Mouse (Mus musculus) layer of hippocampus, adult 9-11 months (tissue): ENCODE results near the gene Ubn1.

Experiments used
- DNase-seq: peaks from one replicate; pipeline ENCODE4 v3.0.0; 2022

Gene Ubn1

DNA sequence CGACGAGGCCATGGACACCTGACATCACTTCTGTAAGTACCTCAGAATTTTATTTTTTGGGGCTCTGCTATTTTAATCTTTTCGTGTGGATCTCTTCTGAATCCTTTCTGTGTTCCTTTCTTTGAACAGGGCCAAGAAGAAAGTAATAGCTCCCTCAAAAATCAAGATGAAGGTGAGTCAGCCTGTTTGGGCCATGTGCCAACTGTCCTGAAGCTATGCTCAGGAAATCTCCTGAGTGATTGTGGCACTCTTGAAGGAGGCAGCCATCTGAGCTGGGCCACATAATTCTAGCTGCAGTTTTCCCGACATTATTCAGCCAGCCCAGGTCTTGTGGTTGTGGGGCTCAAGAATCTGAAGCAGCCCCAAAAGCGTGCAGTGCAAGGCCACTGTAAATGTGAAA, 24.5 kb downstream of the Ubn1 start:
- no peak for DNase-seq

DNA sequence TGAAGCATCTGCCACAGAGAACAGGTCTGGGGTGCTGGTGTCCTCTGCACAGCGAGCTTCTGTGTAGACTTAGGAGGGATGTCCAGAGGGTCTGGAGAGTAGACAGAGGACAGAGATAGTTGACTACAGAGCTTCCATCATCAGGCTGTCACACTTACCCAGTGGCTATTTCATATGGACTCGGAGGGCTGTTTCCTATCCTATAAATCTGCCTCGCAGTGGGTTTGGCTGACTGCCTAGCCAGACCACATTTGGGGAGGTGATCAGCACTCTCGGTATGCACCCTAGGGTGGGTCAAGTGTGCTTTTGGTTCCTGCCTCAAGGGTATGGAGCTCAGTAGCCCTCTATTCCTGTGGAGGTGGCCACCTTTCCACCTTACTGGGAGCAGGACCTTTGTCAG, 35.3 kb downstream of the Ubn1 start:
- no peak for DNase-seq

DNA sequence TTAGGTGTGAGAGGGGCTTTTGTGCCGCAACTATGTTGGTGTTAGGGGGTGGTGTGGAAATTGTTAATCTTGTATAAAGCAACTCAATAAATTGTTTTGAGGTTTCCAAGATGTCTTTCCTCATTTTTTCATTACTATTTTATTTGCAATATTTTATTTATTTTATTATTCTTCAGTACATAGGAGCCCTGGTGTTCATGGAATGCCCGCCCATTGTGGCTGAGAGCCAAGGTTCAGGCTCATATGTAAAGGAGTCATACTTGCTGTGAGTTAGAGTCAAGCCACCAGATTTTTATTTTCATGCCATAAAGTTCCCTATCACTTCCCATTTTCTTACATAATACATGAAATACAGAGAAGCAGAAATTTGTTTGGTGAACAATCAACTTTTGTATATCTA, 36.3 kb downstream of the Ubn1 start:
- DNase-seq: no peak

DNA sequence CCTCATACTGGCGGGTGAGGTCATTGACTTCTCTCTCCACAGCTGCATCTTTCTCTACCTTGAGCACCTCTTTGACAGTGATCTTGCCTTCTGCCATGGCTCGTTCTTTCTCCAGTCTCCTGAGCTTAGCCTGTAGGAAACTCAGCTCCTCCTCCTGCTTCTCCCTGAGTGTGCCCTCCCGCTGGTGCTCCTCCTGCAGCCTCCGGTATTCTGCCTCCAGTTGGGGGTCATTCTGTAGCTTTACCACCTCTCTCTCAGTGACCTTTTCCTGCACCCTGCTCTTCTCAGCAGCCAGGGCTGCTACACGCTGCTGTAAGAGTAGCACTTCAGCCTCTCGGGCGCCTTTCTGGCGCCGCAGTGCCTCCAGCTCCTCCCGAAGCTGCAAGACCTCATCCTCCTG, 39.2 kb downstream of the Ubn1 start:
- no peak for DNase-seq

DNA sequence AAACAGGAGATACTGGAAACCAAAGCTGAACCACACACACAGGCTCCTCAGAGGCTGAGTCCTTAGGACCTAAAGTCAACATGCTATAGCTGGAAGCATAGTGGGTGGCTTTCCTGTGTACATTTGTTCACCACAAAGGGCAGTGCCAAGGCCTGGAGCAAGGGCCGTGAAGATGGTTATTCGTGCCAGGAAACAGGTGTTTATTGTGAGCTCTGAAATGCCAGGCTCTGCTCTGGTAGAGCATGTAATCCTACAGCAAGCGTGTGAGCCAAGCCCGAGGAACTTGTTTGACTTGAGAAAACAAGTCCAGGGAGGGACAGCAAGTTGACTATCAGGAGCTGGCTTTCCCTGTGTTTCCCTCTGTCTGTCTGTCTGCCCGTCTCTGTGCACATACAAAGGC, 43.4 kb downstream of the Ubn1 start:
- no peak for DNase-seq

DNA sequence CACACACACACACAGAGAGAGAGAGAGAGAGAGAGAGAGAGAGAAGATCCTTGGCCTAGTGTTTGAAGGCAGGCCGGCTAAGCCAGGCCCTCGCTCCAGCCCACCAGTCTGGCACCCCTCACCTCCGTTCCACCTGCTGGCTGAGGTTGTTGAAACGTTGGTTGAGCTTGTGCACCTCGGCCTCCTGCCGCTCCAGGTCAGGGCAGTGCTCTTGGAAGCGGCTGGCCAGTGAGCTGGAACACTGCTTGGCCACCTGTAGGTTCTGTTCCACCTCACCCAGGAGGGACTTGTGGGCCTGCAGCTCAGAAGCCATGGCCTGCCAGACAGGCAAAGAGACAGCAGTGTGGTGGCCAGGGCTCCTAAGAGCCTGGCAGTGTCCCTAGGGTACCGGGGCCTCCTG, 46.6 kb downstream of the Ubn1 start:
- no peak for DNase-seq

DNA sequence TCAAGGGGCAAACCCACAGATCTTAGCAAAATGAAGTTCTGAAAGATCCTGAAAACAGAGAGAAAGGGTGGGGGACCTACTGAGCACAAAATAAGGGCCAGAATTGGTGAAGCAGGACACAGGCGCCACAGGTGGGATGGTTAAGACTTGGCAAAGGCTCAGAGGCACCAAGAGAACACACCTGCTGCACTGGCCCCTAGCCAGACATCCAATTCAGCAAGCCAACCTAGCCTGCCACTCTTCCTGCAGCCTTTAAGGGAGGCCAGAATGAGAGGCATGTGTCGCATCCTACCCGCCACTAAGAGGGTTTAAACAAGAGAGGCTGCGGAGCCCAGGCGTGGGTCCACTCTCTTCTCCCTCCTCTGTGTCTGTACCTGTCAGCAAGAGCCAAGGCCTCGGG, 51.1 kb downstream of the Ubn1 start:
- no peak for DNase-seq

DNA sequence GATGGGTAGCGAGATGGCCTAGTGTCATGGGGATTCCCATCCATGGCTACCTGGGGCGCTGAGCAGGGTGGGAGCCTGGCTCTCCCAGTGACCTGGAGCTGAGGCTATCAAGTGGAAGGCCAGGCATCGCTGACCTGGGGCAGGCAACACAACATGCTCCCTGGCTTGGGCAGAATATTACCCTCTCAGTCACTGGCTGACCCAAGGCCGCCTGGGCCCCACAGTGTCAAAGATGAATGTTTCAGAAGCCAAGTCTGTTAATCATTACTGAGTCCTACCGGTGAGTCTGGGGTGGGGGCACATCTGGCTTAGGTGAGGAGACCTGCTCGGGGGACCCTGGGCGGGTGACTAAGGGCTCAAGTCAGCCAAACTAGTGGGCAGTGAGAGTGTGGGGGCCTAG, 60.0 kb downstream of the Ubn1 start:
- DNase-seq: no peak

DNA sequence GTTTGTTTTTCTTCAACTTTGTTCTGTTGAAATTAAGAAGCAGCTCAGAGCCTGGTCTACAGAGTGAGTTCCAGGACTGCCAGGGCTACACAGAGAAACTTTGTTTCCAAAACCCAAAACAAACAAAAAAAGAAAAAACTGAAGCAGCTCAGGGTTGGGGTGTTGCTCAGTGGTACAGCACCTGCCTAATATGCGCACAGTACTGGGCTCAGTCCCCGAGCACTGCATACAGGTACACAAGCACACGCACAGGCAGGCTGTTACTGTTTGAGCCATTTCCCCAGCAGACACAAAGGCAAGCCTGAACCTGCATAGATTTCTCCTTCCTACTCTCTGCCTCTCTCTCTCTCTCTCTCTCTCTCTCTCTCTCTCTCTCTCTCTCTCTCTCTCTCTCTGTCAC, 61.2 kb downstream of the Ubn1 start:
- no peak for DNase-seq

DNA sequence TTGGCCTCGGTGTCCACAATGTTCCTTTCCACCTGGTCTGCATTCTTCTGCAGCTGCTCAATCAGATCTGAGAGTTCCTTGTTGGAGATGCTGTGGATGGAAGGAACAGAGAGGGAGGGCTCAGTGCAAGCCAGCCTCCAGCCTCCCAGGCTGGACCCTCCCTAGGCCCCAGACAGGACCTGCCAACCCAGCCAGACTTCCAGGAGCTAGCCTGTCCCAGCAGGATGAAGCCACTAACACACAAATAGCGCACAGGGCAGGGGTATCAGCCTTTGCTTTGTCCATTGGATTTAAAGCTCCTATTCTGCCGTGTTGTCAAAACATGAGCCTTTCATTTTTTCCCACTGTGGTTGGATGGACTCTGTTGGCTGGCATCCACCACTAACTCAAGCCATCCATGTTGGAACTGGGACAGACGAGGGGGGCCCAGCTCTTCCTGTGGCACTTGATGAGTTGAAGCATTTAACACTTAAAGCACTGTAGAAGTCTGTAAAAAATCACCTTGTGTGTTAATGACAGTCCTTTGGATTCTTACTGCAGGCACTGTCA, 63.2 kb downstream of the Ubn1 start:
- DNase-seq: no peak

DNA sequence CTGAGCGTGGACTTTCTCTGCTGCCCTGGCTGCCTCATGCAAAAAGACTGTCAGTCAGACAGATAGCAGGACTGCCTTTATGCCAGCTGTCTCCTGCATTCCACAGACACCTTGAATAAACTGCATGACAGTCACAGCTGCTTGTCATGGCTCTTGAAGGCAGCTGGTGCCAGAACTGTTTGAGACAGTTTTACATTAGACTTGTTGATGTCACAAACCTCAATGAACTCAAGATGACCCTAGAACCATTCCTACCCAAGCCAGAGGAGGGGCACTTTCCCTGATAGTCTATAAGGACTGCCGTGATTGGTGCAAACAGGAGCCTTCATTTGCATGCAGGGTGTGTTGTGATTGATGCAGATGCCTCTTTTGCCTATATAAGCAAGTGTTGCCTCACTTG, 63.7 kb downstream of the Ubn1 start:
- no peak for DNase-seq

DNA sequence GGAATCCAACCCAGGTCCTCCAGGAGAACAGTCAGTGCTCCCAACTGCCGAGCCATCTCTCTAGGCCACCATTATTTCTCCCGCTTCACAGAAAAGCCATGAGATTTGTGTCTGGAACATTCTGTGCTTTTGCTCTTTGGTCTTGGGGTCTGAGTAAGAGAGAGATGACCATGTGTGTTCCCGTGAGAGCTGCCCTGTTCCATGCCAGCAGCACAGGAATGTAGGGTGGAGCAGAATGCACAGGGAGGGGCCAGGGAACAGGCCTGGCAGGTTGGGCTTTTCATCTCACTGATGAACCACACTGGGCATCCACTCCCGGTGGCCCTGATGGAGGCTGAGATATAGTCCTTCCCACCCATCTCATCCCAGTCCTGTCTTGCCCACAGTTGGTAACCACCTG, 69.5 kb downstream of the Ubn1 start:
- DNase-seq: no peak

DNA sequence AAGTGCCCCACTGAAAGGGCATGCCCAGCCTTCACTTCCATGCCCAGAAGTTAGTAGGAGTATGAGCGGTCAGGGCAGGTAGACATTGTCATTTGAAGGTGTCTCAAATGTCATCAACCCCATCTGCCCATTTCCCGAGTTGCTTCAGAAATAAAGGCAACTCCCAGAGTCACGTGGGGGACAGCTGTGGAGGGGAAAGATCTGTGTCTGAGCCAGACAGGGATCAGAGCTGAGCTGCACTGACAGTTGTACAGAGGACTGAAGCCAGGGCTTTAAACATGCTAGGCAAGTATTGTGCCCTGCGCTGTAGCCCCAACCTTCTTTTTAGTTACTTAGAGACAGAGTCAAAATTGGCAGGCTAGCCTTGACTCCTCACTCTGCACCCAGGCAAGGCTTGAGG, 70.0 kb downstream of the Ubn1 start:
- DNase-seq: no peak

DNA sequence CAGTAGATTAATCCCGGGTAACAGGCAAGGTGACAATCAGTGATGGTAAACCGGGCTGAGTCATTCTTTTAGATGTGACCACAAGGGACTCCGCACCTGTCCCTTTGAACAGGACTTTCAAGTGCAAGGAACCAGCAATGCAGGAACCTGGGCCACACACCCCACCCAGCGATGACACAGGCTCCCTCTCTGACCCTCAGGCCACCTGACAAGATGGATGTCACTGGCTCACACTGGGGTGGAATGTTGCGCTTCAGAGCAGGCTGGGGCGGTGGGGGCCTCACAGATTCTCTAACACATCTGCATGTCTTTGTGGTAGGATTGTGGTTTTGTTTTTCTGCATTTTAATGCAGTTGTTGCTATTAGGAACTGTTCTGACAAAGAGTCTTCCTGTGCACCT, 73.6 kb downstream of the Ubn1 start:
- no peak for DNase-seq

DNA sequence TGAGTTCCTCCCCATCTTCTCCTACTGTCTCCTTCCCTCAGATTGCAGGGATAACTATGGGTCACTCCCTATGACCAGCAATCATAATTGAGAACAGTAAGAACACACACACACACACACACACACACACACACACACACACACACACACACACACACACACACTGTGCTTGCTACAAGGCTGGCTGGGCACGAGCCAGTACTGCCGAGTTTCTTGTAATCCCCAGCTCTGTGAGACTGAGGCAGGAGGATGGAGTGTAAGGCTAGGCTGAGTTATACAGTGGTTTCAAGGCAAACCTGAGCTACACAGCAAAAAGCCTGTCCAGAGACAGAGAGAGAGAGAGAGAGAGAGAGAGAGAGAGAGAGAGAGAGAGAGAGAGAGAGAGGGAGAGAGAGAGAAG, 80.3 kb downstream of the Ubn1 start:
- DNase-seq: no peak

DNA sequence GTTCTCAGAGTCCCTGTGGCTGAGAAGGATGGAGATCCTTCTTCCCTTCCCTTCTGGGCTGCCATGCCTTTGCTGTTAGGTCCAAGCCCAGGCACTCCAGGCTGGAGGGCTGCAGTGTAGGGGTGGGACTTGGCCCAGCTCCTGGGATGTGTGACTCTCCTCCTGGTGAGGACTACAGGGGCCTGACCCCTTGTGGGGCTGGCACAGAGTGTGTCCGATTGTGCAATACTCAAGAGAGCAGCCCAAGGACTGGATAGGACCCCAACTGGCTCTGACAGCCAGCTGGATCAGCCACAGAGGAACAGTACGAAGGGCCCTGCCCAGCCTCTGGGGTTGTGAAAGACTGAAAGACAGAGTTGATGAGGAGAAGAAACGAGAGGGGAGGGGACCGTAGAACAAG, 80.9 kb downstream of the Ubn1 start:
- peak; percentile 56 for DNase-seq

DNA sequence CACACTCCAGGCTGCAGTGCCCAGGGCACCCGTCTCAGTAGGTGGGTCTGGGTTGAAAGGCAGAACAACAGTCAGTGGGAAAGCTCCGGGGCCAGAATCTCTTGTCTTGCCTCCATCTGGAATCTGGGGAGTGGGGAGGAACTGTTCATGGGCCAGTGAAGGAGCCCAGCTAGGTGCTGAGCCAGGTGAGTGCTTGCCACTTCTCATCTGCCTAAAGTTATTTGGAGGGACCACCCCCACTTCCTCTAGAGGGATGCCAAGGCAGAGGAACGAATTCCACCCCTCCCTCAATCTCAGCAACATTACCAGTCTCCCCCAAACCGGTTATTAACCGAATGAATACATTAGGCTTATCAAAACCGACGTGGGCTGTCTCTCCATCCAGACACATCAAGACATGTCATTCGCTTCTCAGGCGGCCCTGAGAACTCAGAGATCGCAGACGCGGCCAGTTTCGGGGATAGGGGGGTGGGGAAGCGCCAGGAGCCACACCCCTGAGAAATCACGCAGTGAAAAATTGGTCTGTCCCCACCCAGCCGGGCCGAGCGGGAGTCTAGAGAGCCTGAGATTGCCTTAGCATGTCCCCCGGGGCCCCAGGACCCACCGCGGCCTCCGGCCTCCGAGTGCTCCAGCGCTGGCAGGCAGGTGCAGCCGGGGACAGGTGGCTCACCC, 81.5 kb downstream of the Ubn1 start:
- DNase-seq: no peak

DNA sequence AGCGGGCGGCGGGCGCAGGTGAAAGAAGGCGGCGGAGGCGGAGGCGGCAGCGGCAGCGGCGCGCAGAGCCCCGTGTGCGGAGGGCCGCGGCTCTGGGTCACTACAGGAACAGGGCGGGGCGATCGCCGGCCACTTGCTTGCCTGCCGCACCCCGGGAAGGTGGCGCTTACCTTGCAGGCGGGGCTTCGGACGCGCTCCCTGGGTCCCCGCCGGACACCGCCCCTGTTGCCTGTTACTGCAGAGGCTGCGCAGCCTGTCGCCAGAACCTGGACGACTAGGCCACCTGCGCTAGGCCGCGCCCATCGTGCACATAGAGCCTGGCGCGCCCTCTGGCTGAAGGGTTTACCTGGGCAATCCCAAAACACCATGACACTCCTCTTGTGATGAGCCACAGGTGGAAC, 82.5 kb downstream of the Ubn1 start, which contains the start of gene Ppl:
Gene Ppl (minus strand): TSS at position 21 of the 401 bp plus-strand sequence.
- no peak for DNase-seq

DNA sequence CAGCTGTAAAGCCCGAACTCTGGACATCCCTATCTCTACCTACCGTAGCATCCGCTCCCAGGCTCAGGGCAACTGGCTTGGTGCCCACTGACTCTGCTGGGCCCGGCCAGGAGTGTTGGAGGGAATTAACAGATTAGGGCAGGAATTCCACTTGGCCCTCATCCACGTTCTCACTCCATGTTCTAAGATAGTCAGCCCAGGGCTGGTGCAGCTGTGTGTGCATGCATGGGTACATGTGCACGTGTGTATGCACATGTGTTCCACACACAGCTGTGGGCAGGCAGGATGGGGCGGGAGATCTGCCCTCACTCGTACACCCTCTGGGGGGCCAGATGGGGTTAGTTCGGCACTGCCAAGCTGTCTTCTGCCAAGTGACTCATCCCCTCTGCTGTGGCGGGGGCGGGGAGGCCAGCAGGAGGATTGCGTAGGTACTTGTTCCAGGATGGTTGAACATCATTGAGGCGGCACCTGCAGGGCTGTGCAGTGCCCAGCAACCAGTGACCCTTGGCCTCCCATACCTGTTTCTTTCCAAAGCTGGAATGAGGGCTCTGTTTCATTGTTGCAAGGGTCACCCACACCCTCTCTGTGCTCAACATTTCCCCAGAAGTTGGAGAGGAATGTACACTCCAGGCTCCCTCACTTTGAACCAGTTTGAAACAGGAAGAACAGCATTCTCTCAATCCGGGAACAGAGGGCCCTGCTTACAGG, 84.9 kb downstream of the Ubn1 start:
- DNase-seq: peak; percentile 79

DNA sequence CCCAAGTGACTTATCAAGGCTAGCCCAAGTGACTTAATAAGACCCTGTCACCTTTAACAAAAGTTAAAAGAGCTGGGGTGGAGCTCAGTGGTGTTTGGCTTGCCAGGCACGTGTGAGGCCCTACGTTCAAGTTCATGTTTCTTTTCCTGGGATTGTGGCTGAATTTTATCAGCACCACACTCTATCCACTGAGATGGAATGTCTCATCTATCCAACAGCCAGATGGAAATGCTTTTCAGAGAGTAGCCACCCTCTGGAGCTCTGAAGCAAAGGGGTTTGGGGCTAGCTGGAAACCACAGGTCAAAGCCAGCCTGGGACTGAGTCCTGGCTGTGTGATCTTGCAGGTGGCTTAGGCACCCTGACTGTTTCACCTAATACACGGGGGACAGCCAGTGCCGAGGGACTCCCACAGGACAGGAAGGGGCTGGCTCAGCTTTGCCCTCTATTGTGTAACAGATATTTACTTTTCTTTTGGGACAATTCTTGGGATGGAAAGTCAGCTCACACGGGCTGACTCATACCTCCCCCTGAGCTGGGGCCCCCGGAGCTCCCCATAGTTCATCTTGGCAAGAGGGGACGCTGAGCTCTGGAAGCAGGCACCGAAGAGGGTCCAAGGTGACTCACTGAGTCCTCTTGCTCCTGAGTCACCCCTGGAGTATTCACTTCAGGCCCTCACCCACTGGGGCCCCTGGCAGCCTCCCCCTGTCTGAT, 85.8 kb downstream of the Ubn1 start:
- DNase-seq: no peak
